In genomic region chr2:25983159-25983907, GRCm38 (mm10) we compare ENCODE assay signal across 8 mouse cellular contexts. TPM values are rescaled to one million over a fixed set of nuclear protein-coding genes. Genes with fewer than 3 reads are reported as not detected.
DNase-seq lines count a peak whose midpoint lies in the region; ATAC-seq lines count a peak whose summit lies in the region.

Gene Camsap1 (minus strand): TSS chr2:25983282.

- peak; percentile 100 for DNase-seq in B cell, adult 2 months
- DNase-seq in brain, adult 2 months (ENCODE audit: low read depth, low spot score): peak; percentile 100
- peak; percentile 100 for DNase-seq in heart, embryonic 10.5 days (ENCODE audit: low spot score)
- peak; percentile 100 for DNase-seq in liver
- DNase-seq in spleen, postnatal 4 days (ENCODE audit: low spot score in 2 of 2): peak; percentile 100

- peak within 1 kb of the TSS; percentile 93 for H3K27ac ChIP-seq in heart, embryonic 10.5 days
- peak within 1 kb of the TSS; percentile 82 for H3K27ac ChIP-seq in kidney, embryonic 15.5 days

- H3K9me3 ChIP-seq in heart, embryonic 10.5 days: no peaks in the 10 kb centered on the region
- no peaks in the 10 kb centered on the region for H3K9me3 ChIP-seq in kidney, embryonic 15.5 days (replicated peaks)

- peak within 1 kb of the TSS; percentile 86 for H3K4me2 ChIP-seq in kidney, embryonic 15.5 days

- peak; percentile 89 for ATAC-seq in erythroblast, adult 5-6 weeks (replicated peaks; ENCODE audit: low FRiP score, poor library complexity, severe bottlenecking)
- ATAC-seq in kidney, embryonic 15.5 days (replicated peaks; ENCODE audit: low FRiP score): peak; percentile 99
- peak; percentile 99 for ATAC-seq in monocyte, adult 5-6 weeks (replicated peaks; ENCODE audit: insufficient number of reproducible peaks, low FRiP score, low TSS enrichment, poor library complexity, severe bottlenecking)

- under 1% methylated on average over 53 of the region's 64 CpGs for WGBS in heart, embryonic 10.5 days
- under 1% methylated on average over 53 of the region's 64 CpGs for WGBS in kidney, embryonic 15.5 days

- 0 out of 2 replicates have a peak, but pooled peaks cover 9% of the 10 kb centered on the region for H3K27me3 ChIP-seq in heart, embryonic 10.5 days (ENCODE audit: insufficient read depth, poor library complexity, severe bottlenecking)
- no peaks in the 10 kb centered on the region for H3K27me3 ChIP-seq in kidney, embryonic 15.5 days

- H3K4me1 ChIP-seq in heart, embryonic 10.5 days: peaks cover 43% of the 10 kb centered on the region
- H3K4me1 ChIP-seq in kidney, embryonic 15.5 days: peaks cover 45% of the 10 kb centered on the region

- H3K4me3 ChIP-seq in heart, embryonic 10.5 days: peak within 1 kb of the TSS; percentile 70
- peak within 1 kb of the TSS; percentile 71 for H3K4me3 ChIP-seq in kidney, embryonic 15.5 days (replicated peaks)

- peak within 1 kb of the TSS; percentile 80 for H3K9ac ChIP-seq in kidney, embryonic 15.5 days

- peaks cover 2% of the 10 kb centered on the region; the same call in 1 of the 2 replicates for H3K36me3 ChIP-seq in heart, embryonic 10.5 days
- no peaks in the 10 kb centered on the region for H3K36me3 ChIP-seq in kidney, embryonic 15.5 days

RNA-seq across cellular contexts. Expression of gene Camsap1, which starts in this region (rescaled TPM):
- total RNA-seq in erythroblast, adult 5-6 weeks (2015; ENCODE audit: low replicate concordance): 4.0 and 20.9 TPM in 2 replicates
- total RNA-seq in erythroblast, adult 5-6 weeks (2017; ENCODE audit: low replicate concordance): 10.7 and 19.5 TPM in 2 replicates
- polyA plus RNA-seq in heart, embryonic 10.5 days (2016; fragmentation: Nextera tagmentation; extraction: Ambion mirVana): 13.4 and 13.9 TPM in 2 replicates
- 18.6 and 18.9 TPM in 2 replicates for polyA plus RNA-seq in kidney, embryonic 15.5 days (2015; fragmentation: Nextera tagmentation; extraction: Ambion mirVana)
- 6.8 to 26.4 TPM (median 13.4 TPM) in 3 replicates for total RNA-seq in monocyte, adult 5-6 weeks (2017)

Comparison
In these comparisons a context has a peak if more than half of its experiments do, and no peak if none do; other contexts are left out.
1. Peak in every context shown above with its lines: DNase-seq, ATAC-seq, H3K4me3 ChIP-seq and H3K27ac ChIP-seq.